34 mouse cellular contexts compared by ENCODE assay signal in the genomic region with DNA sequence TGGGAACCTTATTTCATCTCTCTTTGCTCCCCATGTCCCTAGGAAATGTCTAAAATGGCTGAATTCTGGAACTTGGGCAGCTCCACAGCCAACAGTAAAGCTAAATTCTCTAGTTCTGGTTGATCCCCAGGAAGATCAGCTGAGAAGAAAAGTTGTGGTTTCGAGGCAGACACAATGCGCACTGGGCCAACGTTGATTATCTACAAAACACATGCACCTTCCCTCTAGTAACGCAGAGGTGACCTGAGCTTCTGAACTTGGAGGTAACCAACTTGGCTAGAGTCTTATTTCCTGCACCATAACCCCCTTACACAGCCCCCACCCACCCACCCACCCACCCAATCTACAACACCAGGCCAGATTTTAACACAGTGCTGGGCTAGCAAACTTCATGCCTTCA.
"Had no signal": no experiment of that assay in that cellular context is flagged by ENCODE, and none has a peak within 500 bp of the region (broad histone marks: within the 10 kb centered on the region; RNA-seq: fewer than 3 reads in every experiment).

No protein-coding gene starts in this region.

- H3K36me3 ChIP-seq: heart, embryonic 12.5 days; heart, embryonic 13.5 days; heart, embryonic 15.5 days; hindbrain, embryonic 10.5 days; hindbrain, embryonic 12.5 days; hindbrain, embryonic 13.5 days; hindbrain, embryonic 15.5 days; intestine, embryonic 15.5 days; kidney, embryonic 15.5 days had no signal

- DNase-seq: heart, postnatal 10 days; heart, postnatal 14 days; heart, postnatal 36 days; heart, postnatal 4 days; kidney, adult 11 months; kidney, adult 18-20 months; kidney, adult 2 months; kidney, adult 8-10 months; kidney, adult 9 months; kidney, postnatal 10 days; kidney, postnatal 14 days; kidney, postnatal 25 days; kidney, postnatal 36 days; kidney, postnatal 4 days; layer of hippocampus, adult 9-11 months; layer of hippocampus, postnatal 36 days had no signal

- H3K4me1 ChIP-seq: hindbrain, embryonic 10.5 days; intestine, embryonic 15.5 days had no signal

- H3K27ac ChIP-seq: heart, embryonic 13.5 days; heart, embryonic 15.5 days; hindbrain, embryonic 10.5 days; hindbrain, embryonic 12.5 days; hindbrain, embryonic 13.5 days; hindbrain, embryonic 14.5 days; hindbrain, embryonic 15.5 days; hindbrain, postnatal 0 days; intestine, embryonic 15.5 days; kidney, embryonic 15.5 days; kidney, postnatal 0 days; left cerebral cortex, adult 2 months had no signal

- H3K4me2 ChIP-seq: heart, embryonic 12.5 days; heart, embryonic 13.5 days; heart, embryonic 15.5 days; hindbrain, embryonic 12.5 days; hindbrain, embryonic 13.5 days; hindbrain, embryonic 14.5 days; hindbrain, embryonic 15.5 days; intestine, embryonic 15.5 days; kidney, embryonic 15.5 days had no signal

- H3K27me3 ChIP-seq: heart, embryonic 12.5 days; heart, embryonic 13.5 days; heart, embryonic 15.5 days; hindbrain, embryonic 12.5 days; hindbrain, embryonic 13.5 days; hindbrain, embryonic 15.5 days; intestine, embryonic 15.5 days; kidney, embryonic 15.5 days had no signal

- ATAC-seq: hindbrain, embryonic 16.5 days; hindbrain, postnatal 0 days; inflammation-experienced regulatory T-cells, adult 6 months; intestine, embryonic 15.5 days; intestine, embryonic 16.5 days; intestine, postnatal 0 days had no signal

- H3K9ac ChIP-seq: heart, embryonic 12.5 days; heart, embryonic 13.5 days; heart, embryonic 15.5 days; hindbrain, embryonic 12.5 days; hindbrain, embryonic 13.5 days; hindbrain, embryonic 14.5 days; hindbrain, embryonic 15.5 days; intestine, embryonic 15.5 days; kidney, embryonic 15.5 days had no signal

- H3K9me3 ChIP-seq: heart, embryonic 12.5 days; heart, embryonic 13.5 days; heart, embryonic 15.5 days; hindbrain, embryonic 10.5 days; hindbrain, embryonic 12.5 days; hindbrain, embryonic 13.5 days; hindbrain, embryonic 15.5 days; intestine, embryonic 15.5 days; kidney, embryonic 15.5 days had no signal

- H3K4me3 ChIP-seq: heart, embryonic 12.5 days; heart, embryonic 13.5 days; heart, embryonic 15.5 days; hindbrain, embryonic 10.5 days; hindbrain, embryonic 12.5 days; hindbrain, embryonic 13.5 days; hindbrain, embryonic 15.5 days; intestine, embryonic 15.5 days; kidney, embryonic 15.5 days; layer of hippocampus, adult 2 months; left cerebral cortex, adult 2 months had no signal
